Mouse (Mus musculus): ENCODE measurements at regions not wholly inside any gene's neighbourhood (a gene's known extent, or its start where the extent isn't known, plus 50 kb on each side); places are given as distances from the start of the nearest gene placed in this dataset.

GRCm38 (mm10) chr1:193572411-193572810, 202.3 kb upstream of the Camk1g start:
- no peak for TF ChIP-seq CTCF (conservative IDR thresholded peaks at IDR 0.05; ENCODE audit: low read length)
- no peak for TF ChIP-seq NANOG (IDR thresholded peaks at IDR 0.05; ENCODE audit: borderline replicate concordance, low read length)
- no peak for TF ChIP-seq POU5F1 (IDR thresholded peaks at IDR 0.05; ENCODE audit: borderline replicate concordance, low read length)

Data from E14TG2a.4 (cell line).